Mouse (Mus musculus): Measurements from ENCODE around the gene Tspan6.
A peak's percentile ranks its signal among the peaks of the same experiment; 100 is the strongest.

Gene Tspan6

DNA sequence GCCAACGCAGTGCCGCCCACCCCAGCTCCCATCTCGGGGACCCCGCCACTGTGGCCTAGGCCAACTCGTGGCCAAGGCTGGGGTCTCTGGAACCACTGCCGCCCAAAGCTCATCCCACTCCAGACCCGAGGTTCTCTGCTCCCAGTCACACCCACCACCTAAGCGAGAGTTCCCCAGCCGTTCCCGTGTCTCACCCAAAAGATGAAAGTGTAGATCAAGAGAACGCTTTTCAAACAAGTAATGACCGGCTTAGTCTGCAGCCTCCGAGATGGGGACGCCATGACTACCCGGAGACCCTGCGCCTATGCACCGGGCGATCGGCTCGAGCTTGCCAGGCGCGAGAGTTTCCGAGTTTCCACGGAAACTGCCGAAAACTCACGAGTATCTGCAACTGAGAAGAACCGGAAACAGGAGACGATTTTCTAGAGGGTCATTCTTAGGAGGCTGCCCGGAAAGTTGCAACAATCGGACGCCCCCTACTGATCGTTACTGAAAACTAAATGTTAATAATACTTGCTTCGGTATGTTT lies at the start of gene Tspan6:
Gene Tspan6, minus strand, starts transcription at position 416 of the 529 bp plus-strand sequence.
- peak; percentile 64 for DNase-seq

DNA sequence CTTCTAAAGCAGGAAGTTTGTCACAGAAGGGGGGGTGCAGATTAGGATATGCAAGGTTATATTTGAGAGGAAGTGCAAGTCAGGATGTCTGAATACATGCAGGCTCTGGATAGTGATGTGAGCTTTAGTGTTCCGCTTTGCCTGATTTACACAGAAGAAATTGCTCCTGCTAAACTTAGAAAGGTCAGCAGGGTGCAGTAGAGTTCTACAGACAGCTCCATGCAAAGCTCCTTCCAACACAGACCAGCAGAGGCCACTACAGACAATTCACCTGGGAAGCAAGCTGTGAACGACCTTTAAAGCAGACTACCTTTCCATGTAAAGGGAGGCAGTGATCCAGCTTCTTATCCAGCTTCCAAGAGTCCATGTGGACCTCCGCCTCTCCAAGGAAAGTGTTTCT lies 49.2 kb upstream of the Tspan6 start:
- peak; percentile 16 for DNase-seq

DNA sequence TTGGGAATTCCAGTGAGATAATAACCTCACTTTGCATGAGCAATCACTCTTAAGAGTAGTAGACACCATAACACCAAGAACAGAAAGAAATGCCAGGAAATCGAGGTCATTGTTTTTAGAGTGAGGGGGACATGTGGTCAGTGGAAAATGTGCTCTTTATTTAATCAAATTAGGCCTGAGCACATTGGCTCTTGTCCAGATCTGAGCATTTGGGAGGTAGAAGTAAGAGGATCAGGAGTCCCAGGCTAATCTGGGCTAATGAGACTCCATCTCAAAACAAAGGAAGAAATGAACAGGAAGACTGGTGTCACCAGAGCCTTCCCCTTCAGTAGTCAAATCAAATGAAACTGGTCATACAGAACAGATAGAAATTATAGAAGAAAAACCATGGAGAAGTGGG lies 41.3 kb upstream of the Tspan6 start:
- no peak for DNase-seq

DNA sequence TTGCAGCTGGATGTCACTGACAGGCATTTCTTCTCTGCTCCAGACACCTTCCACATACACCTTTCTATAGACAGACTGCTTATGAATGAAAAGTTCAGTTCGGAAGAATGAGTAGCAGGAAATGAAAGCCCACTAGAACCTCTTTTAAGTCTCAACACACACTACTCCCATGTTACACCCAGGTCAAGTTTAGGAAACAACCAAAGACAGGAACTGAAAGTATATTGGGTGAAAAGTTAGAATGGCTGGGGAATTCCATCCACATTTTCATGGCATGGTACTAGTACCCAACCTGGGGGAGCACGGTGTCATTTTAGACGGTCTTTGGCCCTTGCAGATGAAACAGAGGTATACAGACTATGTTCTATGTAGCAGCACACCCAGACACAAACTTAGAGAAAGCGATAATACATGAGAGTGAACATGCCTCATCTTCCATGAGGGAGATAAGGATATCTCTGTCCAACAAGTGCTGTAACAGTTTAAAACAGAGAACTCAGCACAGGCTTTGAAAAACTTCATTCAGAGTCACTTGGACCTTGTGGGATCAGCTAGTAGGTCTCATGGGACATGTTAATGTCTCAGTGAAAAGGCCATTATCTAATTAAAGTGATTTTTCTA lies 38.5 kb upstream of the Tspan6 start:
- DNase-seq, result no peak

DNA sequence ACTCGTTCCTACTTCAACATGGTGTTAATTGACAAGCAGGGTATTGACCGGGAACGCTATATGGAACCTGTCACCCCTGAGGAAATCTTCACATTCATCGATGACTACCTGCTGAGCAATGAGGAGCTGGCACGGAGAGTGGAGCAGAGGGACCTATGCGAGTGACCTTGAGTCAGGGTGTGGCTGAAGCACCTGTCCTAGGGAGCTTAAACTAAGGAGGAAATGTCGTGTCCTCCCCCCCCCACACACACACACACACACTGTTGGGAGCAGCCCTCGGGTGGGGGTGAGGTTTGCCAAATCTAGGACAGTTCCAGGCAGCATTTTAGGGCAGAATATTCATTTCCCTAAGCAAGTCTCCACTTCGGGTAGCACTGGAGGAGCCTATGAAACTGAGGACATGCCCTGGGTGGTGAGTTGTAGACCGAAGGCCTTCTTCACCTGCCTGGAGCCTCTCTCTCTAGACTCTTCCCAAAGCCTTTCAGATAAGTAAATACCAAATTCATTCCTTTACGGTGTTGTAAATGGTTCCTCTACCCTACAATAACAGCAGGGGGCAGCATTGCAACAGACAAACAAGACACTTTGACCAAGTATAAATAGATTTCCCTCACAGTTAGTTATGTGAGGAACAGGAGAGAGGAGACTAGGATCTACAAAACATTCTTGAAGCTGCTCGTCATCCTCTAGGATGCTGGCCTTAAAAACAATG lies 33.2 kb upstream of the Tspan6 start:
- DNase-seq, result no peak

DNA sequence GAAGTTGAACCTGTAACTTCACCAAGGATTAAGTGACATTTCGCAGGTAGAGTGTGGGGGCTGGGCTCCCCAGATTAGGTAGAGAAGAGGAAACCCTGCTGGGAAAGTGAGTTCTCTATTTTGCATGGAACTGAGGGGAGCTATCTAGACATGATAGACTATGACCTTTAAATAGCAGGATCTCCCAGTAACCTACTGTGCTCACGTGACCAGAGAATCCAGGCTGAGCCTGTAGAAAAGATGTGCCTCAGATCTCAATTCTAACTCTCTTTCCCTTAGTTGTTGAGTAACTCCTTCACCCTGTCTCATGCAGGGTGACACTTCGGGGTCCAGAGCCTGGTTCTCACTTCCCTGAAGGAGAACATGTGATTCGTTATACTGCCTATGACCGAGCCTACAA lies 28.5 kb upstream of the Tspan6 start:
- no peak for DNase-seq

DNA sequence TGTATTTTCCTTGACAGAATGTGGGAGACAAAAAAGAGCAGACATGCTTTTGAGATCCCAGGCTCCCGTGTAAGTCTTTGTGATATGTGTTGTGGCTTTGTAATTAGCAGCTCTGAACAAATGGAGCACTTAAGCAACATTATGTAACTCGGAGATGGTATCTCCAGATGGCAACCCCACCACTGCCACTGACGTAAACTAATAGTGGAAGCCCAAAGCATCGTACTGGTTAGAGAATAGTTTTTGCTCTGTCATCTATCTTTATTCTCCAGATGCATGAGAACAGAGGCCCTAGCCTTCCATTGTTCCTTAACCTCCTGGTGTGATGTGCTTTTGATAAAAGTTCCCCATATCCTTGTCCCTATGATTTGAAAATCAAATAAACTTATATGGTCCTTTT lies 23.0 kb upstream of the Tspan6 start:
- DNase-seq, result no peak

DNA sequence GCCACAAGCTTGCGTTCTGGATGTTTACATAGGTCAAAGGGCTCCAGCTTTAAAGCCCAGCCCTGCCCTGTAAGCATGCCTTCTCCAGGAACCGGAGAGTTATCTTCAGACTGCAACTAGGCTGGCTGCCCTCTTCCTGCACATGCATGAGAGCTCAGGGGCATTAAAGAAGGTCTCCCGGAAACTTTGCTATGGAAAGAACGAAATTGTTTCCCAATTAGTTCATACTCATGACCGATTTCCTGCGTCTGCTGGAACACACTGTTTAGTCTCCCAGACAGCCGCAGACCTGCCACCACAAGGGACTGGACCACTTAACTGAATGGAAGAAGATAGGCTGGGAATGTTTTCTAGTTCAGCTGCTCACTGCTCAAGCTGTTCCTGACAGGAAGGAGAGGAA lies 16.0 kb upstream of the Tspan6 start:
- no peak for DNase-seq

DNA sequence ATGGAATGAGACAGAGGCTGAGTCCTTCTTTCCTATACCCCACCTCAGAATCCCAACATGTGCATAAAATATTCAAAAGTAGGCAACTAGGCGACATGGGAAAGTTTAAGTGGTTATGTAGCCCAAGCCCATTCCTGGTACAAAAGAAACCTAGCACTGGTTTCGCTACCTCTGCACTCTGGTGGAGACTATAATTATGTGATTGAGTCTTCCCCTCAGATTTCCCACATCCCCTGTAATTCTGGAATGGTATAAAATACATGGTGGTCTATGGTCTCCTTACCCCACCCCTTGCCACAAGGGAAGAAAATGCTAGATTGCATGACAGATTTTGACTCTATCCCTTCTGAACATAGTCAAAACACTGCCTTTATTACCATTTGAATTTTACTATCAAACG lies 14.8 kb upstream of the Tspan6 start:
- DNase-seq, result no peak

DNA sequence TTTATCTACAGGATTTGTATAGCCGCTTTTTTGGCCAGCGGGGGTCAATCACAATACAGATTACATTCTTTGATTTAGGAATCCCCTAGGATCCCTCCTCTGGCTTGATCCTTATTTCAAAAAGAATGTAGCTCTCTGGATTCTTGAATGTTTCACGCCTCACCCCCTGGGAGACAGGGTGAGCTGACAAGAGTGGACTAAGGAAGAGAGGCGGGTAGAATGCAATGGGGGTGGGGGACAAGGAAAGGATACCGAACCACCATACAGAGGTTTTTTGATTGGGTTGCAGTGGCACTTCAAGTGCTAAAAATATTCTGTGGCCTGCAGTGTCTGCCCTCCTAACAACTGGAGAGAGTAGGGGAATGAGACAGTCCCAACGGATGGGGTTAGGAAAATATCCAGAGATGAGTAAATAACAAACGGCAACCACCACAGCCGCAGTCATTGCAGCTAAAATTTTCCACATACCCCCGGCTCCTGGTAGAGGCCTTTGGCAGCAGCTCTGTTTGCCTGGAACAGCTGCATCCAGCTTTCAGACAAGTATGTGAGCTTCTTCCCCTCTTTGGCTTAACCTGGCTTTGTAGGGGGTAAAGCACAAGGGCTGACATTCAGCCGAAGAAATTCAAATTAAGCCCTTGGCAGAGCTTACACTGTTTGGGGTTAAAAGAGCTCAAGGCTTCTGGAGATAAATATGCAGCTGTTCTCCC lies 13.3 kb upstream of the Tspan6 start:
- no peak for DNase-seq

DNA sequence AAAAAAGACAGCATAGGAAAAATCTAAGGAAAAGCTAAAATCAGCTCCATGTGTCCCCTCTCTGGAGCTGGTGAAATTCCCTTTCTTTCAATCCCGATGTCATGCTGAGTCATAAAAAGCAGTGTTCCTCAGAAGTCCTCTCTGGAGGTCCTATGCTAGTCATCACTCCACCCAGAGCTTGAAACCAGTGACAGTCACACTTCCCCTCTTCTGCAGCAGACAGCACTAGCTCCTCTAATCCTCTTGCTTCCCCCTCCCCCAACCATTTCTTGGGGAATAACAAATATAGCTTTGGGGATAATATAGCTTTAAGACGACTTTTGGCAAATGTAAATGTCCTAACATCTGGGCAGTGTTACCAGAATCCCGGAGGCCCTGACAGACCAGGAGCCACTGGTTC lies 10.0 kb upstream of the Tspan6 start, which contains the start of gene Srpx2:
Gene Srpx2, plus strand, starts transcription at position 166 of the 400 bp plus-strand sequence.
- no peak for DNase-seq

DNA sequence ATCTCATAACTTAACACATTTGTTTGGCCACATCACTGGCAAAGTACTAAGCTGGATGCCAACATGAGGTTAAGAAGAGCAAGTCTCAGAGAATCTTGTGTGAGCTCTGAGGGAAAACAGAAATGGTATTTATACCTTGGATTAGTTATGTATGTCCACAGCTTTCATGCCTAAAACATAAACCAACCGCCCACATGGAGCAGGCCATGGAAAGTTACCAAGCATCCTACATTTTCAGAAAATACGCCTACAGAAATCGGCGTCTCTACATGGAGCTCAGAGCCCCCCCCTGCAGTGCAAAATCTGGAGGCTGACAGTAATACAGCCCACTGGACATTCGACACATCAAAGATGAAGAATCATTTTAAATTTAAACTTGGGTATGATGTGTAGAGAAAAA lies 10.1 kb downstream of the Tspan6 start:
- DNase-seq, result no peak

DNA sequence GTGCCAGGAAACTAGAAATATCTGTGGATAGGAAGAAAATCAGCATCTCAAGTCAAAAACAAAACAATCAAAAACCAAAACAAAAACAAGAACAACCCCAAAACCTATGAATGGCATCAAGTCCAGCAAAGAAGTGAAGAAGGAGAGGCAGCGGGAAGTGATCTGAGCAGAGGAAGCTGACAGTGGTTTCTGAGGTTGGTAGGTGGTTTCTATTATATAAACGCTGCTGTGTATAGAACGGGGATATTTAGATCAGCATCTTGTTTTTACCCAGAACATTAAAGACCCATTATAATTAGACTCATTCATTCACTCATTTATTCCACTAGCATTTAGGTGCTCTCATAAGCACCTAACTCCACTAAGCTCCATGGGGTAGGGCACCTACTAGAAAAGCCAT lies 10.9 kb downstream of the Tspan6 start:
- no peak for DNase-seq

DNA sequence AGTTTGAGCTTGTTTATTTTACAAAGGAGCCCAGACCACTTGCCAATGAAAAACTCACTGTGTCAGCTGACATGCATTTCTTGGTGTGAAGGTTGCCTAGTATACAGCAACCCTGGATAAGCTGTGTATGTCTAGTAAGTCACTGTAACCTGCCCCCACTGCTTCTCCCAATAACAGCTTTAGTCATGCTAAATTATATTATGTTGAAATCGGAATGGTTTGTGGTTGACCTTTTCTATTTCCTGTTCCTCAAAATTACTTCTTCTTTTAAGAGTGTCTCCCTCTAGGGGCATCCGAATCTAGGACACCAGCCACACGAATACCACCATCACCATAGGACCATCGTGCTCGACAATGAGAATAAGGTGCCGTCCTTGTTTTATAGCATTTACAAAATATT lies 28.5 kb downstream of the Tspan6 start:
- no peak for DNase-seq

DNA sequence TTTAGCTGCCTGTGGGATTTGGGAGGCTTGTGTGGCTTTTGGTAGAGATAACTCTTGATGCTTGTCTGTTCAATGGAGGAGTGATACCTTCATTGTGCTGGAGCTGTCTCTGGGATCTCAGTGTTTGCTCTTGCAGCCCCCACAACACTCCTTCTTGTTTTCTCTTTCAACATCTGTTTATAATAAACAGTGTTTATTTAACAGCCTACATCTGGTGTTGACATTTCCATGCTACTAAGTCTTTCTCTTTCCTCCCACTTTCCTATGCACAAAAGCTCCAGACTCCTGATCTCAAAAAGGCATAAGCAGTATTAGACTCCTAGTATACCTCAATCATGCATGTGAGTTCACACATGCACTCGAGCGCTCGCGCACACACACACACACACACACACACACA lies 44.6 kb downstream of the Tspan6 start:
- no peak for DNase-seq

DNA sequence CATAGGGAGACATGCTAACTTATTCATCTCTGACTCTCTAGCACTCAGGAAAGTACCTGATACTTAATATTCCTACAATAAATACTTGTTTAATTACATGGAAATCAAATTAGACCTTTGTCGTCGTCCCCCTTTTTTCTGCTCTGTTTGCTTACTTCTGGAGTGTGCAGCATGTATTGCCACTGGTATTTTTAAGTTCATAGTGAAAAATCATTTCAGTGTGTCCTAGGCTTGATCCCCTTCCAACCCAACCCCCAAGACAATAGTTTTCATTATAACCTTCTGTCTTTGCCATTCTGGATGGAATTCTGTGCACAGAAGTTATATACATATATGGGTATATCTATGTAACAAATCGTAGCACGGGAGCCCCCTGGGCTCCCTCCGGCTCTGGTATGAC lies 47.5 kb downstream of the Tspan6 start, which contains the start of gene Tnmd:
Gene Tnmd, plus strand, starts transcription at position 301 of the 400 bp plus-strand sequence.
- no peak for DNase-seq

Measured in cerebellum, adult 11-12 months (tissue).